Mouse (Mus musculus) stomach, embryonic 16.5 days (tissue): ENCODE measurements around the gene Dusp7. TPM values are rescaled to one million over a fixed set of nuclear protein-coding genes. Genes with fewer than 3 reads are reported as not detected.
A peak's percentile ranks its signal among the peaks of the same experiment; 100 is the strongest.

Source experiments
- ATAC-seq: fragments of 200-750 bp; cut with Nextera tagmentation; 2 replicates; pipeline ENCODE4 v1.8.0; 2017; ENCODE audit warnings: moderate number of reproducible peaks, moderate TSS enrichment; ENCODE audit not compliant: insufficient read depth, low FRiP score
- H3K27ac ChIP-seq: fragments of 300-500 bp; sonication (generic); 2 replicates; pipeline ENCODE4 v1.5.1; 2014; ENCODE audit warnings: low read length
- H3K27me3 ChIP-seq: fragments of 300-500 bp; sonication (generic); 2 replicates; pipeline ENCODE4 v1.6.1; 2014; ENCODE audit warnings: low read length, control low read depth, mixed read lengths; ENCODE audit not compliant: control insufficient read depth, insufficient read depth
- H3K36me3 ChIP-seq: fragments of 300-500 bp; sonication (generic); 2 replicates; pipeline ENCODE4 v1.6.1; 2014; ENCODE audit warnings: low read length; ENCODE audit not compliant: control insufficient read depth, insufficient read depth
- H3K4me1 ChIP-seq: fragments of 300-500 bp; sonication (generic); 2 replicates; pipeline ENCODE4 v1.6.1; 2014; ENCODE audit warnings: low read length, control low read depth, mixed read lengths; ENCODE audit not compliant: control insufficient read depth, insufficient read depth
- H3K4me2 ChIP-seq: fragments of 300-500 bp; sonication (generic); 2 replicates; pipeline ENCODE4 v1.6.1; 2014; ENCODE audit warnings: low read depth, low read length, mixed read lengths
- H3K4me3 ChIP-seq: fragments of 300-500 bp; sonication (generic); replicated peaks from 2 replicates; pipeline ENCODE4 v1.5.1; 2014; ENCODE audit warnings: mild to moderate bottlenecking, low read length
- H3K9ac ChIP-seq: fragments of 300-500 bp; sonication (generic); 2 replicates; pipeline ENCODE4 v1.6.1; 2014; ENCODE audit warnings: low read length
- H3K9me3 ChIP-seq: fragments of 300-500 bp; sonication (generic); replicated peaks from 2 replicates; pipeline ENCODE4 v1.6.1; 2016; ENCODE audit warnings: low read length, control low read depth; ENCODE audit not compliant: control insufficient read depth
- WGBS: fragments of 180-500 bp; shearing (Covaris S2); extraction: QIAGEN DNeasy Blood & Tissue Kit; methylation state at CpG from one replicate; pipeline ENCODE4 v1.1.7; 2014; 5-methylcytosine and 5-hydroxymethylcytosine counted together
- polyA plus RNA-seq: library from polyadenylated mRNA; unstranded; fragments of >200 nt; fragmentation: Nextera tagmentation; extraction: Ambion mirVana; gene quantifications from 2 replicates; pipeline ENCODE4 v1.2.1, GENCODE M21; 2015

Dusp7 gene
- 14.2 and 14.5 TPM in 2 replicates for polyA plus RNA-seq

GRCm38 (mm10) chr9:106368112-106368717 lies at the start of gene Dusp7:
TSS of gene Dusp7 (plus strand) at chr9:106368632.
- H3K27me3 ChIP-seq: no peaks in the 10 kb centered on the region
- peak within 1 kb of the TSS; percentile 96 for H3K27ac ChIP-seq
- ATAC-seq: peak; percentile 71
- H3K4me1 ChIP-seq: peaks cover 32% of the 10 kb centered on the region
- peak within 1 kb of the TSS; percentile 97 for H3K4me2 ChIP-seq
- H3K4me3 ChIP-seq: peak within 1 kb of the TSS; percentile 87
- 0 out of 2 replicates have a peak, but pooled peaks cover 4% of the 10 kb centered on the region for H3K36me3 ChIP-seq
- no peaks in the 10 kb centered on the region for H3K9me3 ChIP-seq
- under 1% methylated on average over 54 of the region's 57 CpGs for WGBS
- H3K9ac ChIP-seq: peak within 1 kb of the TSS; percentile 97

- H3K4me3 ChIP-seq: no peak overlapping the region
- H3K4me1 ChIP-seq: peaks cover 14% of the 10 kb centered on the region
- ATAC-seq: no peak
- WGBS: 53% methylated on average over 2 of the region's 2 CpGs
- H3K9ac ChIP-seq: no peak overlapping the region
- H3K4me2 ChIP-seq: no peak overlapping the region
- no peaks in the 10 kb centered on the region for H3K27me3 ChIP-seq
- H3K27ac ChIP-seq: peak overlapping the region; percentile 16; the same call in 1 of the 2 replicates
- H3K9me3 ChIP-seq: no peaks in the 10 kb centered on the region
- H3K36me3 ChIP-seq: no peaks in the 10 kb centered on the region
Observed at GRCm38 (mm10) chr9:106319095-106319494, 49.3 kb upstream of the Dusp7 start.

- Histone ChIP-seq H3K4me3 (no peak overlapping the region), H3K27me3 (no peaks in the 10 kb centered on the region), H3K9ac (no peak overlapping the region), H3K9me3 (no peaks in the 10 kb centered on the region), H3K36me3 (no peaks in the 10 kb centered on the region), H3K4me1 (peaks cover 14% of the 10 kb centered on the region), H3K27ac (0 out of 2 replicates have a peak overlapping the region, but pooled peaks have one; percentile 37), H3K4me2 (no peak overlapping the region)
- 80% methylated on average over 3 of the region's 3 CpGs for WGBS
- no peak for ATAC-seq
Observed at GRCm38 (mm10) chr9:106322497-106322896, 45.9 kb upstream of the Dusp7 start.

GRCm38 (mm10) chr9:106326241-106326640 lies 42.2 kb upstream of the Dusp7 start:
- ATAC-seq: no peak

GRCm38 (mm10) chr9:106327125-106327809 lies 41.2 kb upstream of the Dusp7 start:
- no peak overlapping the region for H3K27ac ChIP-seq
- no peak overlapping the region for H3K9ac ChIP-seq
- H3K4me3 ChIP-seq: no peak overlapping the region
- H3K4me1 ChIP-seq: peaks cover 12% of the 10 kb centered on the region
- WGBS: 84% methylated on average over 8 of the region's 8 CpGs
- H3K27me3 ChIP-seq: no peaks in the 10 kb centered on the region
- no peak overlapping the region for H3K4me2 ChIP-seq
- no peak for ATAC-seq
- no peaks in the 10 kb centered on the region for H3K9me3 ChIP-seq
- no peaks in the 10 kb centered on the region for H3K36me3 ChIP-seq

More at GRCm38 (mm10) chr9:106326241-106326640, 42.2 kb upstream of the Dusp7 start:
- Histone ChIP-seq H3K9me3 (no peaks in the 10 kb centered on the region), H3K27ac (no peak overlapping the region), H3K4me2 (no peak overlapping the region), H3K9ac (no peak overlapping the region), H3K27me3 (no peaks in the 10 kb centered on the region), H3K36me3 (no peaks in the 10 kb centered on the region), H3K4me1 (peaks cover 19% of the 10 kb centered on the region), H3K4me3 (no peak overlapping the region)
- WGBS: 61% methylated on average over 8 of the region's 8 CpGs

- Histone ChIP-seq H3K36me3 (no peaks in the 10 kb centered on the region), H3K4me2 (no peak overlapping the region), H3K4me1 (peaks cover 9% of the 10 kb centered on the region), H3K27ac (no peak overlapping the region), H3K27me3 (no peaks in the 10 kb centered on the region), H3K9me3 (no peaks in the 10 kb centered on the region), H3K4me3 (no peak overlapping the region), H3K9ac (no peak overlapping the region; the same call in 1 of the 2 replicates)
- 55% methylated on average over 7 of the region's 7 CpGs for WGBS
- no peak for ATAC-seq
Observed at GRCm38 (mm10) chr9:106328068-106328610, 40.3 kb upstream of the Dusp7 start.

- peaks cover 9% of the 10 kb centered on the region for H3K4me1 ChIP-seq
- H3K9me3 ChIP-seq: no peaks in the 10 kb centered on the region
- peak overlapping the region; percentile 39 for H3K27ac ChIP-seq
- H3K4me2 ChIP-seq: no peak overlapping the region
- H3K4me3 ChIP-seq: no peak overlapping the region
- H3K9ac ChIP-seq: no peak overlapping the region; the same call in 1 of the 2 replicates
- no peaks in the 10 kb centered on the region for H3K27me3 ChIP-seq
- ATAC-seq: no peak; the same call in 1 of the 2 replicates
- H3K36me3 ChIP-seq: no peaks in the 10 kb centered on the region
- 67% methylated on average over 5 of the region's 5 CpGs for WGBS
Observed at GRCm38 (mm10) chr9:106328772-106329511, 39.5 kb upstream of the Dusp7 start.

GRCm38 (mm10) chr9:106332746-106333145 lies 35.7 kb upstream of the Dusp7 start:
- Histone ChIP-seq H3K27ac (no peak overlapping the region), H3K36me3 (no peaks in the 10 kb centered on the region), H3K9me3 (no peaks in the 10 kb centered on the region), H3K27me3 (no peaks in the 10 kb centered on the region), H3K4me3 (no peak overlapping the region), H3K9ac (no peak overlapping the region), H3K4me1 (peaks cover 18% of the 10 kb centered on the region), H3K4me2 (no peak overlapping the region)
- ATAC-seq: no peak
- WGBS: 65% methylated on average over 3 of the region's 3 CpGs
